Mouse (Mus musculus) kidney, adult 11 months (tissue): ENCODE measurements around the gene Bmp2k.
A peak's percentile ranks its signal among the peaks of the same experiment; 100 is the strongest.

Experiments used
- DNase-seq: peaks from one replicate; pipeline ENCODE4 v3.0.0; 2022

Gene Bmp2k

GRCm38 (mm10) chr5:96997310-96997801, at the start of gene Bmp2k:
TSS of gene Bmp2k (plus strand) at chr5:96997689.
- peak; percentile 95 for DNase-seq

- DNase-seq: no peak
Measured at GRCm38 (mm10) chr5:96948856-96949527, 48.5 kb upstream of the Bmp2k start.

GRCm38 (mm10) chr5:96949839-96950666, 47.4 kb upstream of the Bmp2k start:
- no peak for DNase-seq

GRCm38 (mm10) chr5:96950667-96951492, 46.6 kb upstream of the Bmp2k start:
- peak; percentile 44 for DNase-seq

GRCm38 (mm10) chr5:96951493-96952105, 45.9 kb upstream of the Bmp2k start:
- no peak for DNase-seq

GRCm38 (mm10) chr5:96954040-96954439, 43.4 kb upstream of the Bmp2k start:
- DNase-seq: no peak

GRCm38 (mm10) chr5:96954466-96955027, 42.9 kb upstream of the Bmp2k start:
- DNase-seq: no peak

- no peak for DNase-seq
Measured at GRCm38 (mm10) chr5:96956926-96957325, 40.6 kb upstream of the Bmp2k start.

- DNase-seq: peak; percentile 39
Measured at GRCm38 (mm10) chr5:96961122-96961521, 36.4 kb upstream of the Bmp2k start.

- no peak for DNase-seq
Measured at GRCm38 (mm10) chr5:96961852-96962251, 35.6 kb upstream of the Bmp2k start.

GRCm38 (mm10) chr5:96962252-96962933, 35.1 kb upstream of the Bmp2k start:
- DNase-seq: peak; percentile 36

GRCm38 (mm10) chr5:96962934-96963301, 34.6 kb upstream of the Bmp2k start:
- DNase-seq: no peak

GRCm38 (mm10) chr5:96964062-96965028, 33.1 kb upstream of the Bmp2k start:
- DNase-seq: peak; percentile 76

- peak; percentile 31 for DNase-seq
Measured at GRCm38 (mm10) chr5:96965029-96965403, 32.5 kb upstream of the Bmp2k start.

- DNase-seq: peak; percentile 68
Measured at GRCm38 (mm10) chr5:96965503-96965902, 32.0 kb upstream of the Bmp2k start.

- DNase-seq: peak; percentile 56
Measured at GRCm38 (mm10) chr5:96968628-96969027, 28.9 kb upstream of the Bmp2k start.

- DNase-seq: no peak
Measured at GRCm38 (mm10) chr5:96969032-96969431, 28.5 kb upstream of the Bmp2k start.

- DNase-seq: peak; percentile 81
Measured at GRCm38 (mm10) chr5:96969705-96970471, 27.6 kb upstream of the Bmp2k start.

GRCm38 (mm10) chr5:96970472-96970848, 27.0 kb upstream of the Bmp2k start:
- DNase-seq: no peak
